ENCODE assay signal across 8 mouse cellular contexts in the genomic region with DNA sequence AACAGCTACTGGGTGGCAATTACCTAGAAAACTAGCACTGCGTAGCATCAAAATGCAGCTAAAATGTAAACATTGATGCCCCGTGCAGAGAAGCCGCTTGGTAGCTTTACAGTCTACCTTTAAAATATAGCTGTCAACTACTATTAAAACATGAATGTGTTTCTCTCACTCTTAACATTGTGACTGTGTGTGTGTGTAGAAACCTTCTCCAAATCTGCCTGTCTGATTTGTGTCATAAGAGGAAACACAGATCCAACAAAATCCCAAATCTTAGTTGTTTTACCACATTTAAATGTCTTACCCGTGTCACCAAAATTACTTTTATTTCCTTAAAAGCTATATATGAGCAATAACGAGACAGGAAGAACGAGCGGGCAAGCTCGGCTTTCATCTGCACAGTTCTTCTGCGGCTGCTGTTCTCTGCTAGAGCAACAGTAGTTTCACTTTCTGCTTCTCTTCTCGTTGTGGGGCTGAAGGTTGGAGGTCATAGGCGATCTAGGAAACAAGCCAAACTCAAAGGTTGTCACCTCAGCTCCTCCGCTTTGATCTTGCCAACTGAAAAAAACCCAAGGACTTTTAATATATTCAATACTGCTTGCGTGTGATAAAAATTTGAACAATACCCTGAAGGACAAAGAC. TPM values are rescaled to one million over a fixed set of nuclear protein-coding genes. Genes with fewer than 3 reads are reported as not detected.
DNase-seq lines count a peak whose midpoint lies in the region; ATAC-seq lines count a peak whose summit lies in the region.

No protein-coding gene starts in this region.

- peaks cover 30% of the 10 kb centered on the region for H3K4me1 ChIP-seq in forebrain, embryonic 14.5 days (ENCODE audit: control insufficient read depth, insufficient read depth, low read length)
- peaks cover 16% of the 10 kb centered on the region for H3K4me1 ChIP-seq in forebrain, embryonic 11.5 days (replicated peaks; ENCODE audit: control insufficient read depth, insufficient read depth, low read length)
- H3K4me1 ChIP-seq in liver, embryonic 12.5 days: no peaks in the 10 kb centered on the region
- H3K4me1 ChIP-seq in neural tube, embryonic 15.5 days: peaks cover 41% of the 10 kb centered on the region

- peak overlapping the region; percentile 54 for H3K4me2 ChIP-seq in forebrain, embryonic 14.5 days (ENCODE audit: low read length)
- H3K4me2 ChIP-seq in forebrain, embryonic 11.5 days (ENCODE audit: low read depth, low read length, severe bottlenecking): no peak overlapping the region
- H3K4me2 ChIP-seq in liver, embryonic 12.5 days: peak overlapping the region; percentile 32
- peak overlapping the region; percentile 32 for H3K4me2 ChIP-seq in neural tube, embryonic 15.5 days

- 60% methylated on average over 13 of the region's 13 CpGs for WGBS in forebrain, embryonic 14.5 days
- WGBS in forebrain, embryonic 11.5 days: 76% methylated on average over 13 of the region's 13 CpGs
- 55% methylated on average over 13 of the region's 13 CpGs for WGBS in liver, embryonic 12.5 days (ENCODE audit: insufficient replicate concordance)
- 66% methylated on average over 13 of the region's 13 CpGs for WGBS in neural tube, embryonic 15.5 days

- H3K9me3 ChIP-seq in forebrain, embryonic 14.5 days (replicated peaks; ENCODE audit: control insufficient read depth, low read length): no peaks in the 10 kb centered on the region
- no peaks in the 10 kb centered on the region for H3K9me3 ChIP-seq in forebrain, embryonic 11.5 days (ENCODE audit: control insufficient read depth, low read length)
- H3K9me3 ChIP-seq in liver, embryonic 12.5 days (replicated peaks): no peaks in the 10 kb centered on the region
- no peaks in the 10 kb centered on the region for H3K9me3 ChIP-seq in neural tube, embryonic 15.5 days (replicated peaks)

- intact Hi-C loops in heart, postnatal 36 days (cut with DNase I): no loop called here

- no peak overlapping the region for H3K4me3 ChIP-seq in forebrain, embryonic 14.5 days (ENCODE audit: low read depth, low read length)
- no peak overlapping the region for H3K4me3 ChIP-seq in forebrain, embryonic 11.5 days (ENCODE audit: low read depth, low read length)
- H3K4me3 ChIP-seq in liver, embryonic 12.5 days: no peak overlapping the region; the same call in 1 of the 2 replicates
- 0 out of 2 replicates have a peak overlapping the region, but pooled peaks have one; percentile 4 for H3K4me3 ChIP-seq in neural tube, embryonic 15.5 days (replicated peaks)

- H3K36me3 ChIP-seq in forebrain, embryonic 14.5 days (ENCODE audit: control insufficient read depth, insufficient read depth, low read length): no peaks in the 10 kb centered on the region
- no peaks in the 10 kb centered on the region for H3K36me3 ChIP-seq in forebrain, embryonic 11.5 days (ENCODE audit: control insufficient read depth, insufficient read depth, low read length)
- no peaks in the 10 kb centered on the region for H3K36me3 ChIP-seq in liver, embryonic 12.5 days
- no peaks in the 10 kb centered on the region for H3K36me3 ChIP-seq in neural tube, embryonic 15.5 days

- H3K9ac ChIP-seq in forebrain, embryonic 14.5 days (ENCODE audit: low read length): no peak overlapping the region
- no peak overlapping the region for H3K9ac ChIP-seq in forebrain, embryonic 11.5 days (ENCODE audit: low read length)
- H3K9ac ChIP-seq in liver, embryonic 12.5 days: no peak overlapping the region
- H3K9ac ChIP-seq in neural tube, embryonic 15.5 days (replicated peaks): no peak overlapping the region

- peaks cover 6% of the 10 kb centered on the region; the same call in 1 of the 2 replicates for H3K27me3 ChIP-seq in forebrain, embryonic 14.5 days (replicated peaks; ENCODE audit: control insufficient read depth, insufficient read depth, low read length)
- peaks cover 13% of the 10 kb centered on the region for H3K27me3 ChIP-seq in forebrain, embryonic 11.5 days (ENCODE audit: control insufficient read depth, insufficient read depth, low read length)
- H3K27me3 ChIP-seq in liver, embryonic 12.5 days (replicated peaks): peaks cover 21% of the 10 kb centered on the region
- no peaks in the 10 kb centered on the region for H3K27me3 ChIP-seq in neural tube, embryonic 15.5 days (replicated peaks)

- DNase-seq in forebrain, embryonic 14.5 days (ENCODE audit: low spot score): no peak
- DNase-seq in forebrain, embryonic 11.5 days (ENCODE audit: low spot score): no peak
- peak; percentile 17 for DNase-seq in Muller cell, postnatal 12 days (ENCODE audit: inconsistent ontology term)
- DNase-seq in heart, postnatal 36 days: peak; percentile 47 to 53
- no peak for DNase-seq in cerebellum, postnatal 10 days
- no peak for DNase-seq in layer of hippocampus, postnatal 25 days (ENCODE audit: extremely low spot score in 1 of 2, low spot score in 1 of 2)

- no peak overlapping the region for H3K27ac ChIP-seq in forebrain, embryonic 14.5 days (ENCODE audit: low read depth, low read length)
- H3K27ac ChIP-seq in forebrain, embryonic 11.5 days (ENCODE audit: low read depth, low read length): no peak overlapping the region
- no peak overlapping the region for H3K27ac ChIP-seq in liver, embryonic 12.5 days
- no peak overlapping the region for H3K27ac ChIP-seq in neural tube, embryonic 15.5 days (replicated peaks)

- no peak for ATAC-seq in forebrain, embryonic 14.5 days
- ATAC-seq in forebrain, embryonic 11.5 days (replicated peaks; ENCODE audit: low FRiP score): no peak
- no peak for ATAC-seq in liver, embryonic 12.5 days
- ATAC-seq in neural tube, embryonic 15.5 days (ENCODE audit: low FRiP score): no peak

RNA-seq across cellular contexts. Expression of a gene that starts 2.1 kb away (rescaled TPM):
- 4.9 and 9.0 TPM in 2 replicates for polyA plus RNA-seq in forebrain, embryonic 14.5 days (2014; fragmentation: Nextera tagmentation; extraction: Ambion mirVana)
- polyA plus RNA-seq in forebrain, embryonic 11.5 days (2014; fragmentation: Nextera tagmentation; extraction: Ambion mirVana): 0.83 and 1.4 TPM in 2 replicates
- total RNA-seq in heart, postnatal 36 days (2021): 1 to 10 TPM; 1.3 to 1.4 TPM
- 0.15 and 0.28 TPM in 2 replicates for polyA plus RNA-seq in liver, embryonic 12.5 days (2016; fragmentation: Nextera tagmentation; extraction: Ambion mirVana)
- 7.9 and 9.0 TPM in 2 replicates for polyA plus RNA-seq in neural tube, embryonic 15.5 days (2015; fragmentation: Nextera tagmentation; extraction: Ambion mirVana)
- total RNA-seq in layer of hippocampus, postnatal 25 days (2021): 1 to 10 TPM; 5.1 to 5.3 TPM

Comparison
In these comparisons a context has a peak if more than half of its experiments do, and no peak if none do; other contexts are left out.
1. DNase-seq: peak in Muller cell, postnatal 12 days (single experiment) and heart, postnatal 36 days (2 of 2); none in forebrain, embryonic 14.5 days (single experiment), forebrain, embryonic 11.5 days (single experiment), cerebellum, postnatal 10 days (0 of 2) and layer of hippocampus, postnatal 25 days (0 of 2).